Mouse (Mus musculus): ENCODE data around the gene Trmt61a.
"Not testable (repeated sequence)": the region's sequence is repeated elsewhere in the genome, so short reads cannot be mapped to it uniquely, and the experiment has no call there.

Trmt61a gene

DNA sequence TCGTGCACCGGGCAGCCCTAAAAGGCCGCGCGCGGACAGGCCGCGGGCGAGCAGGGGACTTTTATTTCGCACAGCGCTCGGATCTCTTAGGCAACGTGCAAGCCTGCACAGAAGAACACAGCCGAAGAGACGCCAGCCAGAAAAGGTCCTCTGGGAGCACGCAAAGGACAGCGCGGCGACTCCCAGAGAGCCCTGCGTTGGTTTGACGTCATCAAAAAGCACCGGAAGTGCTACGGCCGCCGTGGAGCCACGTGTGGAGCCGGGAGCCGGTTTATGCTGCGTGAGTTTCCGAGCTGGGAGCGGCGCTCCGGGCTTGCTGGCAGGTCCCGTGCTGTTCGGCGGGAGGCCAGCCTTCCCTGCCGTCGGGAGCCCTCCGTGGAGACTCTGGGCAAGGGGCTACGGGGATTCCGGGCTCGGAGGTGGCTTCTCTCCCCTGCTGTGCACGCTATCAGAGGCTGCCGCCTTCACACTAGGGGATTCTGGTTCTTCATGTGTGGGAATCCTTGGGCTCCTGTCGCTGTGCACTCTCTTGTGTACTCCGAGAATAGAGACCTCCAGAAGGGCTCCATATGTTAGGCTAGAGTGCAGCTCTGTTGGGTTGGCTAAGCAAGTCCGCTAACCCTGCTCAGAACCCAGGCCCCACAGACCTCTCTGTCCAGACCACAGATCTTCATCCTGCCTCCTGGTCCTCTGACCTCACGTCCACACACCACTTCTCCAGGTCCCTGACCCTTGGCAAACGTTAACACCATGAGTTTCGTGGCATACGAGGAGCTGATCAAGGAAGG lies at the start of gene Trmt61a:
TSS of gene Trmt61a (plus strand) at position 224 of the 788 bp plus-strand sequence.
- peak; percentile 90 for DNase-seq (ENCODE audit: low read depth, low spot score)

DNA sequence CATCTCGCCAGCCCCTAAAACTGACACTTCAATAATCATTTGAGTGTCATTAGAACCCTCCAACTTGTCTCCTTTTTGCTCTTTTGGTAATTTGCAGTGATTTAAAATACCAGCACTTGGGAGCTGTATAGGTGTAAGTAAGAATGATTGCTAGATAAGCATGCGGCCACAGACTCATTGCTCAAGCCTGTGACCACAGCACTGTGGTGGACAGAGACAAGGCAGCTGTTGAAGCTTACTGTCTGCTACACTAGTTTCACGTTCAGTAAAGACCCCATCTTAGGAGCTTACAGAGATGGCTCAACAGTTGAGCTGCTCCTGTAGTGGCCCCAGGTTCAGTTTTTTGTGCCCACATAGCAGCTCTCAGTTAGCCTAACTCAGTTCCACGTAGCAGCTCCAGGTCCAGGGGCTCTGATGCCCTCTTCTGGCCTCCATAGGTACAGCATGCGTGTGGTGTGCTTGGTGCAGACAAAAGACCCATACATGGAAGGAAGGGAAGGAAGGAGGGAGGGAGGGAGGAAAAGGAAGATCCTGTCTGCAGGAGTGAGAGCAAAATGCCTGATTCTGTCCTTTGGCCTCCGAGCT lies 29.8 kb upstream of the Trmt61a start:
- peak; percentile 63 for DNase-seq (ENCODE audit: low read depth, low spot score)

DNA sequence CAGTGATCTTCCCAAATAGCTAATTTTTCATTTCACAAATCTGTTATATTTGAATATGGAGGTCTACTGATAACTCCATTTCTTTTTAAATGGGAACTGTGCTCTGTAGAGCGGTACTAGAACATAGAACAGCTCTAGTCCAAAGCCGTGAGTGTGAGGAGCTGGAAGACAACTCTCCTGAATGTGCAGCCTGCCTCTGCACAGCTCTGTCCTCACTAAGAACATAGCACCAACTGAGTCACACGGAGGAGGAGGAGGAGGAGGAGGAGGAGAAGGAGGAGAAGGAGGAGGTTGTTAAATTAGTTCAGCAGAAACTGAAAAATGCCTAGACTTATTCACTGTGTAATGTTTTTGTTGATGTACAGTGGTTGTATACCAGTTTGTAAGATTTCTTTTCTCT lies 25.0 kb upstream of the Trmt61a start:
- DNase-seq (ENCODE audit: low read depth, low spot score): no peak

DNA sequence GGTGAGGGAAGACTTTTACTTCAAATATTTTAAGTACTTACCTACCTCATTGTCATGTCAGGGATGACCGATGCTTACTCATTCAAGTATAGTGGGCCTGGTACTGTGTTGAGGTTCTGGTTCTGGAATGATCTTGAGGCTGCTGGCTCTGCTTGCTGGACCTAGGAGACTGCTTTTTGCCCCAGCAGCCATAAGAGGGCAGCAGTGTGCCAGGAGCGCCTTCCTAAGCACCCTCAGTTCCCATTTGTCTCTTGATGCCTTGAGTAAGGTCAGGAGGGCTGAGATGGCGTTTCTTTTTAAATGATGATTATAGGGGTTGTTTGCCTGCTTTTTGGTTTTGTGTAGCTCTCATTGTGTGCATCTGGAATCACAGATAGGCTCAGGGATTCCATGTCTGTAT lies 24.5 kb upstream of the Trmt61a start:
- DNase-seq (ENCODE audit: low read depth, low spot score): peak; percentile 51

DNA sequence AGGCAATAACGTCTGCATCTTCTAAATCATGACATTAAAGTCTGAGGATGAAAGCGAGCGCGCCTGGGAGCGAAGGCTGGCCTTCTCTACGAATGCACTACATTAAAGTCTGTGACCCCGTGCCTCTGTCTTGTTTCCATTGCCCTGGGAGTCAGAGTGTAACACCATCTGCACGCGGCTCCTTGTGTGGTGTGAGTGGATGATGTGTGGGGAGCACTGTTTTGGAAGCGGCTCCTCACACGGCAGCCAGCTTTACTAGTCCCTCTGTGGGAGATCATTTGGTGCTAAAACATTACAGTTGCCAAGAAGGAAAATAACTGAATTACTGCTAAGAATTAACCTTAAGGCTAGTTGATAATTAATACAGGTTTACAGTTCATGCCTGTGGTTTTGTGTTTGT lies 22.2 kb upstream of the Trmt61a start:
- no peak for DNase-seq (ENCODE audit: low read depth, low spot score)

DNA sequence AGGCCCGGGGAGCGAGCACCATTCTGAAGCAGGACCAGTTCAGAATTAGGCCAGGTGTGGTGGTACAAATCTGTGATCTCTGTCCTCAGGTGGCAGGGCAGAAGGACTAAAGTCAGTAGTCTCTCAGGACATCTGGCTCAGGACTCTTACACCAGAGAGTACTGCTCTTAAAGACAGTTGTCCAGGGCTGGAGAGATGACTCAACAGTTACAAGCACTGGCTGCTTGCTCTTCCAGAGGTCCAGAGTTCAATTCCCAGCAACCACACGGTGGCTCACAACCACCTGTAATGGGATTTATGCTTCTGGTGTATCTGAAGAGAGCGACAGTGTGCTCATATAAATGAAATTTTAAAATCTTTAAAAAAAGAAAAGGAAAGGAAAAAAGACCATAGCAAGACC lies 18.6 kb upstream of the Trmt61a start:
- no peak for DNase-seq (ENCODE audit: low read depth, low spot score)

DNA sequence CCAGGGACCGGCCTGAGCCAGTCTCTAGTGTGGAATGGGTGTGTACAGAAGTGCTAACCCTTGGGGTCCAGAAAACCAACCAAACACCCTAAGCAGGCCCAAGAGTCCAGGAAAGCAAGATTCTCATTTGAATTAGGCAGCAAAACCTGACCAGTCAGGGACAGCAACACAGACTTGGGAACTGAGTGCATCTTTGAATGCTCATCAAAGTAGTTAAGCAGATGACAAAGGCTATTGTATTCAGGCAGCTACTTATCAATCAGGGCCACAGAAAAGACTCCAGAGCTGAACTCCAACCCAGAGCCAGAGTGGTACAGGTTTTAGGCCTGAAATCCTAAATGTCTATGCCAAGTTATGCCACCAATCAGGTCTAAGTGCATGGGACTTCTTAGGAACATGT lies 17.3 kb upstream of the Trmt61a start:
- no peak for DNase-seq (ENCODE audit: low read depth, low spot score)

DNA sequence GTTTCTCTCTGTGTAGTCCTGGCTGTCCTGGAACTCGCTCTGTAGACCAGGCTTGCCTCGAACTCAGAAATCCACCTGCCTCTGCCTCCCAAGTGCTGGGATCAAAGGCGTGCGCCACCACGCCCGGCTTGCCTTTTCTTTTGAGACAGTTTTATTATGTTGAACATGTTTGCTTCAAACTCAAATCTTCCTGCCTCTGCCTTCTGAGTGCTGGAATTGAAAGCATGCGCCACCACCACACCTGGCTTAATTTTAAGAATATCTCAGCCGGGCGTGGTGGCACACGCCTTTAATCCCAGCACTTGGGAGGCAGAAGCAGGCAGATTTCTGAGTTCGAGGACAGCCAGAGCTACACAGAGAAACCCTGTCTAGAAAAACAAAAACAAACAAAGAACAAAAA lies 16.4 kb upstream of the Trmt61a start:
- not testable (repeated sequence) for DNase-seq (ENCODE audit: low read depth, low spot score)

DNA sequence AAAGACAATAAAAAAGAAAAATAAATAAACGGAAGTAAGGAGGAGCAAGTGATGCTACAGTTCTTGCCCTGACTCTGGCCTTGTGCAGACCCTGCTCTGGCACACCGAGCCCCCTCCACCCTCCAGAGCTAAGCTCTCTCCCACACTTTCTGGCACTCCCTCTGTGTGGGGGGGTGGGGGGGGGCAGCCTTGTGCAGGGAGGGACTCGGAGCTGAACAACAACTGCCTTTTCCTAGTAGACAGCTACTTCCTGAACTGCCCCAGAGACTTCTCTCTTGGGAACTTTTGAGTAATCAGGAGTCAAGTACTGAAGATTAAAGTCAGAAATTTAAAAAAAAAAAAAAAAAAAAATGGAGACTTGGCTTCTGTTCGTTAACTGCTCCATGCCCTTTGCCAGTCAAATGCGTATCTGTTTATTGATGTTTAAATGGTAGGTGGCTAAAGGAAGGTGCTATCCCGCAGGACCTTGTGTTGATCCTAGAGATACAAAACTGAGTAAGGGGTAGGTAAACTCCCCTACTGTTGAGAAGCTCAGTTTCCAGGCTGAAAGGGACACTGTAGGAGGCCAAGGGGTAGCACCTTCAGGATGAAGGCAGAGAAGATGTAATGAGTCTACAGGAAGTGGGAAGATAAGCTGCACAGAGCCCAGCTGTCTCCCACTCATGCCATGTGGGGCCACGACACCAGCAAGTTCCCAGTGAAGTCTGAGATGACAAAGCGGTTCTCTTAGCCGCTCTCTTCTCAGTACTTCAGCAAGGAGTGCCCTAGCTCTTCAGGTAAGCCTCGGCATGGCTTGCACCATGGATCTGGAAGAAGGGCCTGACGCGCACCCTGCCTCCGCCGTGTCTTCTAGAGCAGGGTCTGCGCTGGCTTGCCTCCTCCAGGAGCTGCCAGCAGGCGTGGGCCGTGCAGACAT lies 14.4 kb upstream of the Trmt61a start:
- no peak for DNase-seq (ENCODE audit: low read depth, low spot score)

DNA sequence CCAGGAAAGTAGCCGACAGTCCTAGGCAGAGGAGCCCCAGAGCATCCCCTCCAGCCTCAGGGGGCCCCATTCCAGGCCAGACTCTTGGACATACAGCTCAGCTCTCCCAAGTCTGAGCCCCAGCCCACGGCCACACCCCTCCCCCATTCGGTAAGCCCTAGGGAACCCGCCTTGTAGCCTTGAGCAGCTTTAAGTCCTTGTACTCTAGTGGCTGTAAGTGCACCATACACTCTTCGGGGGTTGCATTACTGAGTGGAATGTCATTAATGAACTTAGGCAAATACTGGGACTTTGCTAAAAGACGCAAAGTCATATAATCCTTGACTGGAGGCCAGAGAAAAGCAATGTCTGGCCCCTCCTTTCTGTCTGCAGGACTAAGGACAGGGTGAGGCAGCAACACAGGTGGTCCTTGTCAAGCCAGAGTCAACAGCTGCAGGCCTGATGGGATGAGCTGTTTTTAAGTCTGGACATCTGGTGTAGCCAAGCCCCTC lies 13.7 kb upstream of the Trmt61a start:
- no peak for DNase-seq (ENCODE audit: low read depth, low spot score)

DNA sequence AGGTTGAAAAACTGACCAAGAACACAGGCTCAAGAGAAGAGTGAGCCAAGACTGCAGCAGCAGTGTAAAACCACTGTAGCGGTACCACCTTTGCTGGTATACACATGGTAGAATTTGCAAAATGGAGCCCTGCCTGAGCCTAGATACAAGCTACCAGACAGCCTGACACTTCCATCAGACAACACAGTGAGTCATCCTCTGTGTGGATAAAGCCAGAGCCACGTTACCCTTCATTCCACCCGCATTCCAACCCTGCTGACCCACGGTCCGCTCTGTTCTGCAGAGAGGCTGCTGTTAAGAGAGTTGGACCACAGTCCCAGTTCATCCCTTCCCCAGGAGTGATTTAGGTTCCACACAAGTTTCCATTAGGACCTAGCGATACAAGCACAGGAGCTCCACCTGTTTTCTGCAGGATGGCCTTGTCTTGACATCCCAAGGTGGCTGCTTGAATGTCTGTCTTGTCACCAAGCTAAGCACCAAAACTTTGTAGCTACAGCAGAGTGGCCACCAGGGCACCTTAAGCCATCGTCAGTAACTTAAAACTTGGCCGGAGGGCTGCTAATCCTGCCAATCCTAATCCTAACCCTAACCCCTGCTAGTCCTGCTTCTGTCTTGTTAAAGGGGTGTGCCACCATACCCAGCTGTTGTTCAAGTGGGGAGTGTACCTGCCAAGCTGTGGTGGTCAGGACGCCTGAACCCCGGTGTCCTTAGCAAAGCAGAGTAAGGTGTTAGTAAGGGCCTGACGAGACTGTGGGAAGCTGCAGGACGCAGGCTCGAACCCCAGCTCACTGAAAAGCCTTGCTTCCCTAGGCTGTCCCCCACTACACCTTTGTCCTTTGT lies 12.6 kb upstream of the Trmt61a start:
- no peak for DNase-seq (ENCODE audit: low read depth, low spot score)

DNA sequence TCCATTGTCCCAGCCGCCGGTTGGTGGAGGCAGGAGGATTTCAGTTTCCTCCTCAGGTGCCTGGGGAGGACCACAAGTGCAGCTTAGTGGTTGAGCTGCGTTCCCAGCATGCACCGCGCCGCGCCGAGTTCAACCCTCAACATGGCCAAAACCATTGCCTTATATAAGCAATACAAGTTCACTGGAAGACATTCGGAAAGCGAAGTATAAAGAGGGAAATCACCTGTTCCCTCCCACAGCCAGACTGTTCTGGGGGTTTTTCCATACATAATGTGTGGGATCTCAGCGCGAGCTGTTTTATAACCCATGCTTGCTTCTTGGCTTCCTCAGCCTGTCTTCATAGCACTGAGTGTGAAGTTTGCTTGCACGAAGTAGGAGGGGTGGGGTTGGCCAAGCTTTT lies 11.5 kb upstream of the Trmt61a start:
- DNase-seq (ENCODE audit: low read depth, low spot score): no peak

DNA sequence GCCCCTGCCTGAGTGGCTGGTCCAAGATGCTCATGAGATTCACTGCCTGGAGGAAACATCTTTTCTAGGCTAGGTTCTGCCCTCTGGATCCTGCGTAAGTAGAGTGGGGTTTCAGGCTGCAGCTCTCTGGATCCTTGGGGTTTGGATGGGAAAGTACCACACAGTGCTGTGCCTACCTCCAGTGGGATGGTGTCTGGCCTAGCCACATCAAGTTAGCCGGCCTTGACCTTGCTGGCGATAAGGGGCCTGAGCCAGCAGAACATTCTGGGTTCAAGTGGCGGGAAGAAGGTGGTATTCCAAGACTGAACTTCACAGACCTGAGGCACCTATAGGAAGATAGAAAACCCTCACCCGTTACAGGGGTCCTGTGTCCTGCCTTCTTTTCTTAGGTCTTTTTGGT lies 10.5 kb upstream of the Trmt61a start:
- DNase-seq (ENCODE audit: low read depth, low spot score): no peak

DNA sequence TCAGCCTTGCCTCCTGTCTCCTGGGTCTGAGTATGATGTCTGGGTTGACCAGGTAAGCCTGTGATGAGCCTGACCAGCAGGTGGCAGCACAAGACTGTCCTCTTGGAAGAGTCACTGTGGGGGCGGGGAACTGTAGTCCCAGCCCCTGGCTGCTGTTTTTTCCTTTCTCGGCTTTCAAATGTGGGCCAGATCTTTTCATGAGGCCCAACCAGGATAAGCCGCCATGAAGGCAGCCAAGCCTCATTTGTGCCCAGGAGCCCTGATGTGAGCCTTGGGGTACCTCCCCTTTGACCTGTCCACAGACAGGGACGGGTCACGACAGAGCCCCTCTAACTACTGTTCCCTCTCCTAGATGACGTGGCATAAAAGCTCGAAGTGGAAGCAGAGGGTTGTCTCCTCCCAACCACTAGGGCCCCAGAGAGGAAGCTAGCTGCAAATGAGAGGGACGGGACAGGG lies 9.4 kb upstream of the Trmt61a start:
- DNase-seq (ENCODE audit: low read depth, low spot score): peak; percentile 91

DNA sequence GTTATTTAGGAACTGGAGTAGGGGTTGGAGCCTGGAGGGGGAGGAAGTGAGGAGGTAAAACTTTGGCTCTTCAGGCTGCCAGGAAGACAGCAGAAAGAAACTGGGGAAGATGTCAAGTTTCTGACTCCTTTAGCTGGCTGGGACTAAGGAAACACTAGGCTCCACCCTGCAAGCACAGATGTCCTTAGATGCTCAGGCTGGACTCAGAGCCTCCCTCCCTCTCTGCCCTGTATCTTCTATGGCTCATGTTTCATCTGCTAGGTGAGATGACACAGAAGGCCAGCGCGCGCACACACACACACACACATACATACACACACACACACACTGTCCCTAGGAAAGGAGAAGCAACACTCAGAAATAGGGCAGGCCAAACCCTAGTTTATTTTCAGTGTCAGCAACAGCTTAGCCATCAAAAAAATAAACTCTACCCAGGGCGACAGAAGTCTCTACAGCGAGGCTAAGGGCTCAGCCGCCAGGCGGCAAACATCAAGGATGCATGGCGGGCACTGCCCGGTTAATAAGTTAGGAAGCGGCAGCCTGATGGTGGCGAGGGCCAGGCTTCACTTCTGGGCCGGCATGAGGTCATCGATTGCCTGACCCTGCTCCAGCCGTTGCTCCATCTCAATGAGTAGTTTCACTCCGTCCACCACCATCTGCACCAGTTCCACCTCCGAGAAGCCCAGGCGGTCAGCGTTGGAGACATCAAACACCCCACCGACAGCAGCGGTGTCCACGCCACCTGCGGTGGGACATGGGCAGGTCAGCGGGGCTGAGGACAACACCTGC lies 8.7 kb upstream of the Trmt61a start:
- no peak for DNase-seq (ENCODE audit: low read depth, low spot score)

DNA sequence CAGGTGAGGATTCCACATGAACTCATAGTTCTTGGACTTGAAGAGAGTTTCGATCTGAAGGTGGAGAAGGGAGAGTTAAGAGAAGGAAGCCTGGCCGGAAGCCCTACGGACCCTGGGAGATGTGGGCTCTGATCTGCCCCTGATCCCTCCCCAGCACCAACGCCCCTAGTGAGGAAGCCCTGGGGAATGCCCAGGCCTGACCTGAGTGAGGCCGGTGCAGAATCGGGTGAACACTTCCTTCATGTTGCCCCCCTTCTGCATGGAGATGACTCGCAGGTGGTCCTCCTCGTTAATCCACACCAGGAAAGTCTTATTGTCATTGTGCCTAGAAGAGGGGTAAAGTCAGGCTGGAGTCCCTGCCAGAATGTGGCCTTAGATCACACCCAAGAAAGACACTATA lies 7.9 kb upstream of the Trmt61a start:
- no peak for DNase-seq (ENCODE audit: low read depth, low spot score)

DNA sequence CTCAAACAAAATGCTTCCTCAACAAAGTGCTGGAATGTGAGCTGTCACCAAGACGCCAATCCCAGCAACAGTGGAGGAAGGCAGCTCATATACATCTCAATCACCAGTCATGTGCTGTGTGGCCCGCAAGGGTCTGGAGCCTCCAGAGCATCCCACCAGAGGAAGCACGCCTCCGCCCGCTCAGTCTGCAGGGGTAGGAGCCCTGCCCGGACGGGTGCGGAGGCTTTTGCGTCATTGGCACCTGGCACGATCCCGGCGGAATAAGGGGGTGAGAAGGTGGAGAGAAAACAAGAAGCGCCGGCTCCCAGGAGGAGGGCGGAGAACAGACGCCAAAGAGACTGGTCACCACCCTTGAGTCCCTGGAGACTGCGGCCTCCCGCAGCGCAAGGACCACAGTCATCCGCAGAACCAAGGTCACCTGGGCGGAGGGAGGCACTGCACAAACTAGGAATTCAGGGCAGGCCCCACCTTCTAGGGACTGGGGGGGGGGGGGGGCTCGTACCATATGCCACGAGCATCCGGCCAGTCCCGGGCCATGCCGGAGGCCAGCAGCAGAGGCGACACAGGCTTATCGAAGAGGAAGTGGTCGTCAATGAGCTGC lies 7.4 kb upstream of the Trmt61a start:
- no peak for DNase-seq (ENCODE audit: low read depth, low spot score)

DNA sequence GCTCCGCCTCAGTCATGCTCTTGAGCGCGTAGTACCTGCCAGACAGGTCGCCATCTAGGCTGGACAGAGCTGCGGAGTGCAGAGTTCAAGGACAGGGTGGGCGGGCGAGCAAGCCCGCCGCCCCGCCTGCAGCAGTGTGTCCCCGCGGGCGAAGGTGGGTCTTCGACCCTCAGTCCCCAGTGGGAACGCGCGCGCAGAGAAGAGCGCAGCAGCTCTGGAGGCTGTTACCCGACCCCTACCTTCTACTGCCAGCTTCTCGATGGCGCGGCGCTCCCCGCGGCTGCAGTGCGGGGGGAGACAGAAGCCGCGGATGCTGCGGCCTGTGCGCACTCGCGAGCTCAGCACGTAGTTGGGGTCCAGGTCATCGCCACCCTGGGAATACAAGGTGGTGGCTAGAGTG lies 6.9 kb upstream of the Trmt61a start:
- DNase-seq (ENCODE audit: low read depth, low spot score): no peak

DNA sequence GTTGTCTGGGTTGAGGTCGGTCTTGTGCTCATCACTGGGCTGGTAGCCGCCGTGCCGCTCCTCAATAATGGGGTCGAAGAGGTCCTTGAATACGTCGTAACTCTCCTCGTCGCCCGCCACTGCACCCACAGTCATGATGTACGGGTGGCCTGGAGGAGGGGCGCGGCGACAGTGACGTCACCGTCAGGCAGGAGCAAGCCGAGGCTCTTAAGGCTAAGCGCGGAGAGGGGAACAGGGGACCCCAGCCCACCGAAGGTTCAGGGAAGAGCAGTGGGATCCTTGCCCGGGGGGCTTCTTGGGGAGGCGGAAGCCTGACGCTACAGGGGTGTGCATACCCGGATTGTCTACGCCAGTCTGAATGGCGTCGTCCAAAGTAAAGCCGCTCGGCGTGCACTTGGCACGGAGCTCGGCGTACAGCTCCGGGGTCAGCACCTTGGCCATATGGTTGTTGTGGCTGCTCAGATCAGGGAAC lies 6.4 kb upstream of the Trmt61a start:
- no peak for DNase-seq (ENCODE audit: low read depth, low spot score)

DNA sequence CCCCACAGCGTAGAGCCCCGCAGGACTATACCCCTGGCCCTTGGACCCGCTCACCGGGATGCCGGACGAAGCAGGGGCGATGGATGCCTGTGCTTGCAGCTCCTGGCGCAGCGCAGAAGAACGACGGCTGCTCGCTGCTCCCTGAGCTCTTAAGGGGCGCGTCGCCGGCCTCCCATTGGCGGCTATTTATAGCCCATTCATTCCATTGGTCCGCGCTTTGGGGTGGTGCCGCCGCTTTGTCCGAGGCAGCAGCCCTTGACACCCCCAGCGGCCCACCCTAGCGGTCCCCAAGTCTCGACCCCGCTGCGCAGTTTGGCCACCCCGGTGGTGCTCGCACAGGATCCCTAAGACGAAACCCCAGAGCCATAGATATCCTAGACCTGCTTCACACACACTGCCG lies 5.7 kb upstream of the Trmt61a start, which contains the start of gene Ckb:
TSS of gene Ckb (minus strand) at position 163 of the 400 bp plus-strand sequence.
- no peak for DNase-seq (ENCODE audit: low read depth, low spot score)

Data from embryo, embryonic 11.5 days (tissue).